Mouse (Mus musculus): ENCODE measurements around the gene Cops4. TPM values are rescaled to one million over a fixed set of nuclear protein-coding genes. Genes with fewer than 3 reads are reported as not detected.

Gene Cops4
- total RNA-seq, 2 experiments from 2014 or later, result 110 to 112 TPM

GRCm38 (mm10) chr5:100535826-100536225, 17.7 kb downstream of the Cops4 start:
- DNase-seq (ENCODE audit: low spot score), result no peak

DNA sequence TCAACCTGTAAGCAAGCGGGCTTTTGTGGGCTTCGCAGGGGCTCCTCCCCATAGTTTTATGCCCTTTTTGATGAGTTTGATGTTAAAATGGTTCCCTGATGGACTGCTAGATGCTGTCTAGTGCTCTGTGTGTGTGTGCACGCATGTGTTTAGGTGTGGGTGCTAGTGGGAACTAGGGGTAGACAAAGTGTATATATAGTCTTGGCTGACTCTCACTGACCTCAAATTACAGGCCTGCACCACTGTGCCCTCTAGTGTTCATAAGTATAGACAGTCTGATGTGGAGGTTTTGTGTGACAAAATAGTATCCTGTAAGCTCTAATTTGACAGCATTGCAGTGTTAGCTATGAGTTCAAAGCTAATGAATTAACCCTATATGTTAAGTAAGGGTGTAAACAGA, 18.5 kb downstream of the Cops4 start:
- DNase-seq (ENCODE audit: low spot score), result peak; percentile 55

DNA sequence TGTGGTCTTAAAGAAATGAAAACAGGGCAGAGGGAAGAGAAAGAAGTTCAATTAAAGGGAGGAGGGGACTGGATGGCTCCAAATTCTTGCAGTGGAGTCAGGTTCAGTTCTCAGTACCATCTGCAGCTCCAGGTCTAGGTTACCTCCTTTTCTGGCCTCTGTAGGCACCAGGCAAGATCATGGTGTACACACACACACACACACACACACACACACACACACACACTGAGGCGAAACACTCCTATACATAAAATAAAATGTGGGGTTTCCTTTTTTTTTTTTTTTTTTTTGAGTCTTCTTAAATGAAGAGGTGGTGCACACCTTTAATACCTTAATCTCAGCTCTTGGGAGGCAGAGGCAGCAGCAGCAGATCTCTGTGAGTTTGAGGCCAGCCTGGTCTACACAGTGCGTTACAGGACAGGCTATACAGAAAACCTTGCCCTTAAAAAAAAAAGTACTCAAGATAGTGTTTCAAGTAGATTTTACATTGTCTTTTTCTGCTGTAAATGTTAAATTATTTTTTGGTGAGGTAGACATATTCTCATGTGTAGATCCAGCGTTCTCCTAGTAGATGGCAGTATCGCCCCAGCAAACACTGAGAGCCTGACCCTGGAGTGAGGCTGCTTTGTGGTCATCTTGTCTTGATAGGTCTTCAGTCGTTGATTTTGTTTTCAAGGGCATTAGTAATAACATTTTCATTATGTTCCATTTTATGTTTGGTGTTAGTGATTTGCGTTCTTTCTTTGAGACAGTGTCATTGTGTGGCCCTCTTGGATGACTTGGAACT, 28.4 kb downstream of the Cops4 start:
- DNase-seq (ENCODE audit: low spot score), result no peak

- DNase-seq (ENCODE audit: low spot score), result no peak
Observed at GRCm38 (mm10) chr5:100548236-100548635, 30.1 kb downstream of the Cops4 start.

- no peak for DNase-seq (ENCODE audit: low spot score)
Observed at GRCm38 (mm10) chr5:100549311-100549710, 31.2 kb downstream of the Cops4 start.

GRCm38 (mm10) chr5:100550151-100550550, 32.0 kb downstream of the Cops4 start:
- no peak for DNase-seq (ENCODE audit: low spot score)

DNA sequence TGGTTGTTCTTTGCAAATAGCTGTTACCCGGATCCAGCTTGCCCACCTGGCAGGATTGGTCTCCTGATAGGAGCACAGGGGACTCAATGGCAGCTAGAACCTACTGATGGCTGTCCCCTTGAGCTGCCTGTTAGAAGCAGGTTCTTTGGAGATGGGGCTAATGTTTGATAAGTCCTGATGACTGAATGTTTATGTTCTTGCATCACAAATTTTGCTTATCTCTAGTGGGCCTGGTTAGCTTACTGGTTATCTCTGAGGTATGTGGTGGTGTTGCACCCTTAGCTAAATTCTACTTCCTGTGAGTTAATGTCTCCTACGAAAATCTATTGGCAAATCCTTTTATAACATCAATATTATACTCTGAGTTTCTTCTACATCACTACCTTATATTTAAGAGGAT, 33.8 kb downstream of the Cops4 start:
- DNase-seq (ENCODE audit: low spot score), result no peak

- no peak for DNase-seq (ENCODE audit: low spot score)
Observed at GRCm38 (mm10) chr5:100553426-100553825, 35.3 kb downstream of the Cops4 start.

GRCm38 (mm10) chr5:100557019-100557418, 38.9 kb downstream of the Cops4 start:
- DNase-seq (ENCODE audit: low spot score), result no peak

- DNase-seq (ENCODE audit: low spot score), result no peak
Observed at GRCm38 (mm10) chr5:100557537-100557936, 39.4 kb downstream of the Cops4 start.

- DNase-seq (ENCODE audit: low spot score), result no peak
Observed at GRCm38 (mm10) chr5:100558783-100559182, 40.7 kb downstream of the Cops4 start.

DNA sequence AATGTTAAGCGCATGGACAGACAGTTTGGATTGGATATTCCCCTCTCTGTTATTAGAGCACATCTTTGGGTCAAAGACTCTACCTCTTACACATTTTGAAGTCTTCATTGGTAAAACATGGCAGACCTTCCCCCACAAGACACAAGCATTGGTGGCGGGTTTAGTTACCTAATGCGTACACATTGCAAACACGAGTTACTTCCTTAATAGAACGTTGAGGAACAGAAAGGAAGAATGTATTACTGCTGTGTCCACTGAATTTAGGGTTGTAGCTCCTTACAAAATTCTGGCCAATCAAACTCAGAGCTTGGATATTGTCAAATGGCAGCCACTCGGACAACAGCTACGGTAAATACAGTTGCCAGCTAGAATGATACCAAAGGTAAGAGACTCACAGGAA, 41.2 kb downstream of the Cops4 start:
- DNase-seq (ENCODE audit: low spot score), result no peak

DNA sequence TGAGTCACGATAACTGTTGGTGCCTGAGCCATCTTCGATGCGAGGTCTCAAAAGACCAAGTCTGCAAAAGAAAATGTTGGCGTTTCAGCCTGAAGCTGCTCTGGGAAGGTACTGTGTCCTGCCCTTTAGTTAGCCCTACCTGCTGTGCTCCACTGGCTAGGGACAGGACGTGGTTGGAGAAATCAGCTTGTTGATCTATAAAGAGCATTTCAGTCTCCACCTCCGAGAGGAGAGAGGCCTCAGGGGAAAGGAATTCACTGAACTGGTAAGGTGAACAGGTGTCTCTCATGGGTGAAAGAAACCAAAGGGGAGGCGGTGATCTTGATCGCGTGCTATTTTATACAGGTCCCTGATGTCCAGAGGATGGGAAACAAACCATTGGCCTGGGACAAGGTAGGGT, 44.6 kb downstream of the Cops4 start:
- no peak for DNase-seq (ENCODE audit: low spot score)

DNA sequence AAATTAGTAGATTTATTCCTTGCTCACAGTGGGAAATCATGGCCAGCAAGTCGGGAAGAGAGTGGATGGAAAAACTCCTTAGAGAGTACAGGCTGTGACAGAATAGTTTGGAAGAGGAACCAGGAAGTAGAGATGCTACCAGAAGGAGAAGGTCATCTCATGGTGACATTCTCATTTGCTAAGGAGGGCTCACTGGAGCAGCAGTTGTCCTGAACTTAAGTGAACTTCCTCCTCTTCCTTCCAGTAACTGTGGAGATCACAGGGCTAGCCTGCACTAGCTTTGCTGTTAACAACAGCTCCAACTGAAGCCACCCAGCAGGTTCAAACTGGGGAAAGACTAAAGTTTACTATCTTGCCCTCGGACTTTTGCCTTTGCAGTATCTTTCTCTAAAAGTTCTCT, 48.7 kb downstream of the Cops4 start:
- peak; percentile 12 for DNase-seq (ENCODE audit: low spot score)

DNA sequence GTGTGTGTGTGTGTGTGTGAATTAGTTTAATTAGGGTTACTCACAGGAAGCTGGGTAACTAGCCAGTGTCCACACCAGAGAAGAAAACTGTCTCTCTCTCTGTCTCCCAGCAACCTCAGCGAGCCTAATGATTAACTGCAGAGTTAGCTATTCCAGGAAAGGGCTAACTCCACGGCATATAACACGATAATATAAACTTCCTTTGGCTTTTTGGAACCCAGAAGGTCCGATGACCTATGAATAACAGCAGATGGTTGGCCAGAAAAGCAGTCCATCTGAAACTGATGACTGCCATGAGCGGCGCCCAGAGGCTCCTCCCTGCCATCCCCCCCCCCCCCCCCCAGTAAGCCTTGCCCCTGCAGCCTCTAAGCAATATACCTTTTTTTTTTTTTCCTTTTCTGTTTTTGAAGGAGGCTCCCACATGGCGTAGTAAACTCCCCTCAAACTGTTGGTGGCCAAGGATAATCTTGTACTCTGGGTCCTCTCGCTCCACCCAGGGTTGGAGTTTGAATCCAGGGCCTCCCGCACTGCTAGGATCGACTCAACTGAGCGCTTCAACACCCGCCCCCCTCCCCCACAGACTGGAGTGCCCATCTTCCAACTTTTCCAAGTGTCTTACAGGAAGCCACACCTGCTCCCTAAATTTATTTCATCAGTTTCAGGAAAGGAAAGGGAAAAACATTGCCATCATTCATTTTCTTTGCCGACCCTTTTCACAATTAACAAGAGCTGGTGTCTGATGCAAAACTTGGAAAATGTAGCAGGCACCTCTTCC, 49.3 kb downstream of the Cops4 start:
- no peak for DNase-seq (ENCODE audit: low spot score)

DNA sequence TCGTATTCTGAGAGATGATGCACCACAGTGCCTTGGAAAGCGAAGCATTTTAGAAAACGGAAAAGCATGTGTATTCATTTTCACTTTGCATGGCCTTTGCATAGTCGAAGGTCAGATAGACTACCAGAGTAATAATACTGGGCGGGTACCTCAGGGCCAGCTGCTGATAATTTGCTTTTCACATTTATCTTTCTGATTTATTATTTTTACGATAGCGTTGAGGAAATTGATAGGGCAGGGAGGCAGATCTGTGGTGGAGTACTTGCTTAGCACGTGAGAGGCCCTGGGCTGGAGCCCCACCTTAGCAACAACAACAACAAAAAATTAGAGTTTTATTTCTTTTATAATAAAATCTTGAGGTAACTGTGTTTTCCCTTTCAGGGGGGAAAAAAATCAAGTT, 50.1 kb downstream of the Cops4 start:
- no peak for DNase-seq (ENCODE audit: low spot score)

GRCm38 (mm10) chr5:100568802-100569201, 50.7 kb downstream of the Cops4 start:
- no peak for DNase-seq (ENCODE audit: low spot score)

GRCm38 (mm10) chr5:100569250-100569934, 51.3 kb downstream of the Cops4 start:
- DNase-seq (ENCODE audit: low spot score), result no peak

DNA sequence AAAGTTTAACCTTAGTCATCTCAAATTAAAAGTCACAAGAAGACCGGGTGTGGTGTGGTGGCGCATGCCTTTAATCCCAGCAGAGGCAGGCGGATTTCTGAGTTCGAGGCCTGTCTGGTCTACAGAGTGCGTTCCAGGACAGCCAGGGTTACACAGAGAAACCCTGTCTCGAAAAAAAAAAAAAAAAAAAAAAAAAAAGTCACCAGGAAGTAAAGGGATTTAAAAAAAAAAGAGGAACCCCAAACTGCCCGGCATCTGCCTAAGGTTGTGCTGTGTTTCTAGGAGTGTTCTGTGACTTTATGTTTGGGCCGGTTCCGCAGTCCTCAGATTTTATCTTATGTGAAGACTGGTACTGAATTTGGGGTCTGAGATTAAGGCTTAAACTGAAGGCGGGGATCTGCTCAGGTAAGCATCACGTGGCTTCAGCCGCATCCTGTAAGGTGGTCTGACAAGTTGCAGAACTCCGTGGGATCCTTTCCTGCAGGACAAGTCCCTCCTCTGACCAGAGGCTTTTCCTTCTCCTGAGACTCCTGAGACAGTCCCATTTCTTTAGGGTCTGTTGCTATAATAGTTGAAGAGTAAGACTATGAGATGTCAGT, 52.0 kb downstream of the Cops4 start:
- DNase-seq (ENCODE audit: low spot score), result no peak

DNA sequence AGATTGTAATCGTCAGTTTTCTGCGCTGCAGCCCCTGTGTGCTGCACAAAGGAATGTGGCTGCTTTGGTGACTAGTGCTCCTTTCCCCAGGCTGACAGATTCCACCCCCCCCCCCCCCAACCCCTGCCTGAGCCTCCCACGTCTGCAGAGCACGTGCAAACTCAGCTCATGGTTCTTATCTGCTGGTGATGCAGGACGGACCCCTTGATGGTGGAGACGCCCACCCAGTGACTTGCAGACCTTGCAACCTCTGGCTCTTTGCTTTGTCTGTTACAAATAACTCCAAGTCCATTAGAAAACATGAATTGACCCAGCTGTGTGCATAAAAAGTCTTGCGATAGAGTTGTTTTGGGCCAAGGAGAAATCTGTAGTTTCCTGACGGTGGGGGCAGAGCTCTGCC, 52.6 kb downstream of the Cops4 start:
- no peak for DNase-seq (ENCODE audit: low spot score)

GRCm38 (mm10) chr5:100572069-100572468, 54.0 kb downstream of the Cops4 start, which contains the start of gene Plac8:
Gene Plac8, minus strand, starts transcription at chr5:100572245.
- no peak for DNase-seq (ENCODE audit: low spot score)

GRCm38 (mm10) chr5:100573256-100573655, 55.1 kb downstream of the Cops4 start:
- no peak for DNase-seq (ENCODE audit: low spot score)
